Mouse (Mus musculus) urinary bladder, postnatal 36 days (tissue): Measurements from ENCODE around the gene Rhox3a2.
"Not testable (repeated sequence)": the region's sequence is repeated elsewhere in the genome, so short reads cannot be mapped to it uniquely, and the experiment has no call there.

Experiments used
- DNase-seq, 2 experiments: peaks; one replicate each; pipeline ENCODE4 v3.0.0; 2022; ENCODE audit warnings: low spot score in 2 of 2, mixed read lengths in 1 of 2

The Rhox3a2 gene

GRCm38 (mm10) chrX:37379728-37380127 lies at the start of gene Rhox3a2:
Gene Rhox3a2, plus strand, starts transcription at chrX:37380028.
- DNase-seq: not testable (repeated sequence)

DNA sequence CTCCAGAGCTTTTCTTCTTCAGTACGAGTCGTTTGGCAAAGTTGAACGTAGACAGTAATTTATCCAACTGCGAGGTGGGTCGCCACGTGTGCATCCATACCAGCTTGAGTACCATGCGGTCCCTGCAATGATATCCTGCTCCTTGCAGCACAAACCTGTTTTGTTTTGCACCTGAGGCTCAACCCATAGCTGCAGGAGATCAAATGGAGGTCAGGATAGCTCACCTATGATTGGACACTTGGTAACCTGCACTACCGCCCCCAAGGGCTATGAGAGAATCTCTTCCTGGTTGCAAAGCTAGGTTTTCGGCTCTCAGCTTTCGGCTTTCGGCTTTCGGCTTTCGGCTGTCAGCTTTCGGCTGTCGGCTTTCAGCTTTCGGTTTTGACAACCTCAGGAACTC lies 10.7 kb downstream of the Rhox3a2 start, which contains the start of gene Rhox4a2:
TSS of gene Rhox4a2 (plus strand) at position 301 of the 400 bp plus-strand sequence.
- DNase-seq: not testable (repeated sequence)

GRCm38 (mm10) chrX:37411767-37412166 lies 31.9 kb downstream of the Rhox3a2 start, which contains the start of gene Rhox2b:
Gene Rhox2b, plus strand, starts transcription at chrX:37412067.
- not testable (repeated sequence) for DNase-seq

DNA sequence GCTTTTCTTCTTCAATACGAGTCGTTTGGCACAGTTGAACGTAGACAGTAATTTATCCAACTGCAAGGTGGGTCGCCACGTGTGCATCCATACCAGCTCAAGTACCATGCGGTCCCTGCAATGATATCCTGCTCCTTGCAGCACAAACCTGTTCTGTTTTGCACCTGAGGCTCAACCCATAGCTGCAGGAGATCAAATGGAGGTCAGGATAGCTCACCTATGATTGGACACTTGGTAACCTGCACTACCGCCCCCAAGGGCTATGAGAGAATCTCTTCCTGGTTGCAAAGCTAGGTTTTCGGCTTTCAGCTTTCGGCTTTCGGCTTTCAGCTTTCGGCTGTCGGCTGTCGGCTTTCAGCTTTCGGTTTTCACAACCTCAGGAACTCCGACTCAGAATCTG lies 52.4 kb downstream of the Rhox3a2 start, which contains the start of gene Rhox4b:
TSS of gene Rhox4b (plus strand) at position 301 of the 400 bp plus-strand sequence.
- DNase-seq: not testable (repeated sequence)
